10 mouse cellular contexts compared by ENCODE assay signal in genomic region chr12:80681340-80681739, GRCm38 (mm10). TPM values are rescaled to one million over a fixed set of nuclear protein-coding genes. Genes with fewer than 3 reads are reported as not detected.
DNase-seq lines count a peak whose midpoint lies in the region; ATAC-seq and TF ChIP-seq lines count a peak whose summit lies in the region.
"Had no signal": no experiment of that assay in that cellular context is flagged by ENCODE, and none has a peak within 500 bp of the region (broad histone marks: within the 10 kb centered on the region; RNA-seq: fewer than 3 reads in every experiment).

No protein-coding gene starts in this region.

- no peak overlapping the region for H3K4me3 ChIP-seq in hindbrain, embryonic 11.5 days (ENCODE audit: low read depth, low read length)
- no peak overlapping the region for H3K4me3 ChIP-seq in hindbrain, embryonic 10.5 days
- no peak overlapping the region for H3K4me3 ChIP-seq in CH12.LX (replicated peaks in 1 of 3; ENCODE audit: low read depth in 2 of 3, low read length in 2 of 3, poor library complexity in 1 of 3)
- no peak overlapping the region for H3K4me3 ChIP-seq in liver, embryonic 11.5 days (ENCODE audit: low read depth, low read length)
- H3K4me3 ChIP-seq: erythroblast, embryonic 14.5 days; limb, embryonic 15.5 days had no signal

- TF ChIP-seq RAD21 in CH12.LX (IDR thresholded peaks at IDR 0.05; ENCODE audit: low read depth, low read length): peak; percentile 23

- H3K79me2 ChIP-seq in CH12.LX (replicated peaks; ENCODE audit: control insufficient read depth, extremely low read depth, insufficient read depth, poor library complexity, severe bottlenecking): no peaks in the 10 kb centered on the region

- H3K4me2 ChIP-seq in hindbrain, embryonic 11.5 days (replicated peaks; ENCODE audit: low read depth, low read length): no peak overlapping the region
- H3K4me2 ChIP-seq in CH12.LX (ENCODE audit: insufficient read depth, low read depth, poor library complexity, severe bottlenecking): no peak overlapping the region
- H3K4me2 ChIP-seq in liver, embryonic 11.5 days: no peak overlapping the region
- H3K4me2 ChIP-seq: limb, embryonic 15.5 days had no signal

- peak; percentile 41 to 67; a peak in 3 of 4 replicates for TF ChIP-seq CTCF in CH12.LX (conservative IDR thresholded peaks at IDR 0.05 in 1 of 2, IDR thresholded peaks at IDR 0.05 in 1 of 2; ENCODE audit: low read depth in 2 of 2, low read length in 2 of 2)

- no peaks in the 10 kb centered on the region for H3K4me1 ChIP-seq in hindbrain, embryonic 11.5 days (replicated peaks; ENCODE audit: control insufficient read depth, insufficient read depth, low read length)
- no peaks in the 10 kb centered on the region for H3K4me1 ChIP-seq in hindbrain, embryonic 10.5 days (replicated peaks)
- no peaks in the 10 kb centered on the region for H3K4me1 ChIP-seq in CH12.LX (ENCODE audit: control insufficient read depth in 1 of 2, insufficient read depth in 2 of 2)
- no peaks in the 10 kb centered on the region for H3K4me1 ChIP-seq in liver, embryonic 11.5 days (replicated peaks; ENCODE audit: control insufficient read depth, insufficient read depth, low read length)
- H3K4me1 ChIP-seq: limb, embryonic 15.5 days had no signal

- H3K27ac ChIP-seq in hindbrain, embryonic 11.5 days (ENCODE audit: low read depth, low read length): no peak overlapping the region
- no peak overlapping the region for H3K27ac ChIP-seq in hindbrain, embryonic 10.5 days
- H3K27ac ChIP-seq in CH12.LX (ENCODE audit: insufficient read depth, low read depth): no peak overlapping the region
- H3K27ac ChIP-seq in liver, embryonic 11.5 days (ENCODE audit: low read depth, low read length): no peak overlapping the region
- H3K27ac ChIP-seq: limb, embryonic 15.5 days had no signal

- TF ChIP-seq POLR2A in CH12.LX (IDR thresholded peaks at IDR 0.05; ENCODE audit: low read depth, low read length): no peak

- H3K27me3 ChIP-seq in hindbrain, embryonic 11.5 days (ENCODE audit: control insufficient read depth, insufficient read depth, low read length): no peaks in the 10 kb centered on the region
- H3K27me3 ChIP-seq in hindbrain, embryonic 10.5 days (ENCODE audit: insufficient read depth, poor library complexity, severe bottlenecking): no peaks in the 10 kb centered on the region
- H3K27me3 ChIP-seq in CH12.LX (replicated peaks): no peaks in the 10 kb centered on the region
- H3K27me3 ChIP-seq in liver, embryonic 11.5 days (replicated peaks; ENCODE audit: control insufficient read depth, insufficient read depth, low read length): no peaks in the 10 kb centered on the region
- H3K27me3 ChIP-seq in splenic B cell, adult 2 months (ENCODE audit: control insufficient read depth, insufficient read depth, low read length, poor library complexity, severe bottlenecking): peaks cover 3% of the 10 kb centered on the region; the same call in 1 of the 2 replicates
- H3K27me3 ChIP-seq: limb, embryonic 15.5 days had no signal

- no peak for TF ChIP-seq EP300 in CH12.LX (IDR thresholded peaks at IDR 0.05; ENCODE audit: low read length)

- no peak overlapping the region for H3K9ac ChIP-seq in hindbrain, embryonic 11.5 days (ENCODE audit: low read depth, low read length)
- H3K9ac ChIP-seq in CH12.LX (ENCODE audit: insufficient read depth, low read depth): no peak overlapping the region
- no peak overlapping the region for H3K9ac ChIP-seq in liver, embryonic 11.5 days (ENCODE audit: low read depth, low read length)
- H3K9ac ChIP-seq: limb, embryonic 15.5 days had no signal

- H3K9me3 ChIP-seq in hindbrain, embryonic 11.5 days (ENCODE audit: control insufficient read depth, low read length): no peaks in the 10 kb centered on the region
- no peaks in the 10 kb centered on the region for H3K9me3 ChIP-seq in hindbrain, embryonic 10.5 days
- H3K9me3 ChIP-seq in CH12.LX (replicated peaks; ENCODE audit: low read length): no peaks in the 10 kb centered on the region
- H3K9me3 ChIP-seq in liver, embryonic 11.5 days (ENCODE audit: control insufficient read depth, low read length): no peaks in the 10 kb centered on the region
- H3K9me3 ChIP-seq: limb, embryonic 15.5 days had no signal

- DNase-seq in hindbrain, embryonic 11.5 days (ENCODE audit: low spot score): peak; percentile 48
- no peak for DNase-seq in hindbrain, embryonic 10.5 days (ENCODE audit: low spot score)
- DNase-seq in 3T3-L1 (ENCODE audit: low read depth, low spot score): peak; percentile 63
- peak; percentile 22 for DNase-seq in CH12.LX (ENCODE audit: extremely low read depth)
- DNase-seq in embryo, embryonic 11 days: peak; percentile 45
- DNase-seq in liver, embryonic 11.5 days (ENCODE audit: low spot score): no peak
- DNase-seq in splenic B cell, adult 2 months (ENCODE audit: low read depth, low spot score): peak; percentile 27
- DNase-seq in gastrocnemius, postnatal 10 days: no peak

- dilution Hi-C loops in CH12.LX (cut with MboI; ENCODE audit: extremely low pct_ligation_motif_present, extremely low pct_unique_long_range_greater_than_20kb, low sequenced_read_pairs): no loop called here

- H3K36me3 ChIP-seq in hindbrain, embryonic 11.5 days (ENCODE audit: control insufficient read depth, insufficient read depth, low read length): no peaks in the 10 kb centered on the region
- peaks cover 33% of the 10 kb centered on the region for H3K36me3 ChIP-seq in hindbrain, embryonic 10.5 days
- H3K36me3 ChIP-seq in CH12.LX (replicated peaks in 1 of 2; ENCODE audit: control insufficient read depth in 1 of 2, insufficient read depth in 1 of 2, low read length in 1 of 2): peaks cover 19 to 51% of the 10 kb centered on the region in 2 experiments
- H3K36me3 ChIP-seq in liver, embryonic 11.5 days (ENCODE audit: control insufficient read depth, insufficient read depth, low read length): no peaks in the 10 kb centered on the region
- H3K36me3 ChIP-seq in splenic B cell, adult 2 months (ENCODE audit: control insufficient read depth, insufficient read depth, low read length, poor library complexity, severe bottlenecking): no peaks in the 10 kb centered on the region

- whole genome bisulfite sequencing in hindbrain, embryonic 11.5 days: 81% methylated on average over 1 of the region's 1 CpGs
- WGBS in hindbrain, embryonic 10.5 days: 80% methylated on average over 1 of the region's 1 CpGs
- WGBS in liver, embryonic 11.5 days: 58% methylated on average over 1 of the region's 1 CpGs

- in situ Hi-C loops in CH12.LX (cut with MboI; ENCODE audit: low pct_ligation_motif_present, low pct_unique_long_range_greater_than_20kb, low sequenced_read_pairs): no loop called here

- no peak for ATAC-seq in hindbrain, embryonic 11.5 days (ENCODE audit: low FRiP score)
- peak; percentile 37; the same call in 1 of the 2 replicates for ATAC-seq in liver, embryonic 11.5 days (replicated peaks; ENCODE audit: low FRiP score)

TF ChIP-seq in CH12.LX, 34 proteins besides CTCF, POLR2A, EP300 and RAD21:
- TF ChIP-seq SMC3 (IDR thresholded peaks at IDR 0.05; ENCODE audit: low read depth, low read length) (peak; percentile 35), UBTF (IDR thresholded peaks at IDR 0.05; ENCODE audit: low read depth, low read length) (no peak)
TF ChIP-seq in CH12.LX: peak in this region for 1.

RNA-seq across cellular contexts. Expression of gene Plekhd1, which starts 11.1 kb away (rescaled TPM):
- 1.1 and 1.2 TPM in 2 replicates for polyA plus RNA-seq in hindbrain, embryonic 11.5 days (2014; fragmentation: Nextera tagmentation; extraction: Ambion mirVana)
- 0.80 and 1.5 TPM in 2 replicates for polyA plus RNA-seq in hindbrain, embryonic 10.5 days (2016; fragmentation: Nextera tagmentation; extraction: Ambion mirVana)
- total RNA-seq in CH12.LX (2012; rRNA removed): 0.08 TPM in 1 of 2 replicates, not detected in the other
- not detected in 2 replicates for total RNA-seq in CH12.LX (2014; rRNA removed)
- polyA plus RNA-seq in CH12.LX (2012; ENCODE audit: insufficient read length, low read depth): 0.34 TPM in 1 of 2 replicates, not detected in the other
- polyA plus RNA-seq in liver, embryonic 11.5 days (2014; fragmentation: Nextera tagmentation; extraction: Ambion mirVana): 0.70 and 1.1 TPM in 2 replicates
- under 1 TPM; 0.21 to 0.43 TPM for total RNA-seq in gastrocnemius, postnatal 10 days (2021)

RNA-seq across cellular contexts. Expression of gene Erh, which starts 37.2 kb away (rescaled TPM):
- 322 and 356 TPM in 2 replicates for polyA plus RNA-seq in hindbrain, embryonic 11.5 days (2014; fragmentation: Nextera tagmentation; extraction: Ambion mirVana)
- polyA plus RNA-seq in hindbrain, embryonic 10.5 days (2016; fragmentation: Nextera tagmentation; extraction: Ambion mirVana): 467 and 523 TPM in 2 replicates
- total RNA-seq in CH12.LX (2012; rRNA removed): 227 and 298 TPM in 2 replicates
- 306 and 315 TPM in 2 replicates for total RNA-seq in CH12.LX (2014; rRNA removed)
- polyA plus RNA-seq in CH12.LX (2012; ENCODE audit: insufficient read length, low read depth): 229 and 306 TPM in 2 replicates
- polyA plus RNA-seq in liver, embryonic 11.5 days (2014; fragmentation: Nextera tagmentation; extraction: Ambion mirVana): 304 and 308 TPM in 2 replicates
- 10 to 100 TPM; 36.9 to 44.7 TPM for total RNA-seq in gastrocnemius, postnatal 10 days (2021)

RNA-seq across cellular contexts. Expression of gene Slc39a9, which starts 37.7 kb away (rescaled TPM):
- polyA plus RNA-seq in hindbrain, embryonic 11.5 days (2014; fragmentation: Nextera tagmentation; extraction: Ambion mirVana): 24.9 and 25.6 TPM in 2 replicates
- polyA plus RNA-seq in hindbrain, embryonic 10.5 days (2016; fragmentation: Nextera tagmentation; extraction: Ambion mirVana): 24.4 and 26.0 TPM in 2 replicates
- total RNA-seq in CH12.LX (2012; rRNA removed) (8.0 and 8.7 TPM in 2 replicates), CH12.LX (2014; rRNA removed) (7.8 and 9.1 TPM in 2 replicates)
- 17.1 and 22.5 TPM in 2 replicates for polyA plus RNA-seq in CH12.LX (2012; ENCODE audit: insufficient read length, low read depth)
- polyA plus RNA-seq in liver, embryonic 11.5 days (2014; fragmentation: Nextera tagmentation; extraction: Ambion mirVana): 21.4 and 25.1 TPM in 2 replicates
- 10 to 100 TPM; 11.8 to 14.2 TPM for total RNA-seq in gastrocnemius, postnatal 10 days (2021)

Comparison
In these comparisons a context has a peak if more than half of its experiments do, and no peak if none do; other contexts are left out.
1. DNase-seq: peak in hindbrain, embryonic 11.5 days (single experiment), 3T3-L1 (single experiment), CH12.LX (single experiment), embryo, embryonic 11 days (single experiment) and splenic B cell, adult 2 months (single experiment); none in hindbrain, embryonic 10.5 days (single experiment), liver, embryonic 11.5 days (single experiment) and gastrocnemius, postnatal 10 days (single experiment).